Mouse (Mus musculus): ENCODE results near the gene Ntn4. TPM values are rescaled to one million over a fixed set of nuclear protein-coding genes. Genes with fewer than 3 reads are reported as not detected.
A peak's percentile ranks its signal among the peaks of the same experiment; 100 is the strongest.

The Ntn4 gene
- polyA plus RNA-seq, 1 experiment, result 14.6 TPM

GRCm38 (mm10) chr10:93655428-93655827 lies 14.9 kb downstream of the Ntn4 start:
- peak in 1 of 2 experiments; percentile 9 for DNase-seq
- Histone ChIP-seq H3K4me3 (replicated peaks; ENCODE audit: insufficient read depth, low read depth, low read length) (no peak overlapping the region), H3K27ac (ENCODE audit: insufficient read depth, low read length) (no peak overlapping the region), H3K4me1 (ENCODE audit: control insufficient read depth, insufficient read depth, low read length) (peaks cover 17% of the 10 kb centered on the region), H3K27me3 (ENCODE audit: control insufficient read depth, insufficient read depth, low read length) (no peaks in the 10 kb centered on the region)
- no peak for TF ChIP-seq POLR2A (IDR thresholded peaks at IDR 0.05; ENCODE audit: borderline replicate concordance, insufficient read depth, low read length)
- TF ChIP-seq CTCF (IDR thresholded peaks at IDR 0.05; ENCODE audit: borderline replicate concordance, insufficient read depth, low read depth, low read length), result no peak
- 70% methylated on average over 15 of the region's 15 CpGs for WGBS

GRCm38 (mm10) chr10:93659792-93660191 lies 19.3 kb downstream of the Ntn4 start:
- H3K4me1 ChIP-seq (ENCODE audit: control insufficient read depth, insufficient read depth, low read length), result peaks cover 14% of the 10 kb centered on the region
- no peak overlapping the region for H3K27ac ChIP-seq (ENCODE audit: insufficient read depth, low read length)
- no peaks in the 10 kb centered on the region for H3K27me3 ChIP-seq (ENCODE audit: control insufficient read depth, insufficient read depth, low read length)
- 23% methylated on average over 1 of the region's 1 CpGs for whole genome bisulfite sequencing
- H3K4me3 ChIP-seq (replicated peaks; ENCODE audit: insufficient read depth, low read depth, low read length), result no peak overlapping the region
- TF ChIP-seq CTCF (IDR thresholded peaks at IDR 0.05; ENCODE audit: borderline replicate concordance, insufficient read depth, low read depth, low read length) (no peak), POLR2A (IDR thresholded peaks at IDR 0.05; ENCODE audit: borderline replicate concordance, insufficient read depth, low read length) (no peak)
- DNase-seq, result peak; percentile 37 to 81

- 20% methylated on average over 6 of the region's 6 CpGs for WGBS
- TF ChIP-seq POLR2A (IDR thresholded peaks at IDR 0.05; ENCODE audit: borderline replicate concordance, insufficient read depth, low read length) (no peak), CTCF (IDR thresholded peaks at IDR 0.05; ENCODE audit: borderline replicate concordance, insufficient read depth, low read depth, low read length) (no peak)
- Histone ChIP-seq H3K4me3 (replicated peaks; ENCODE audit: insufficient read depth, low read depth, low read length) (no peak overlapping the region), H3K27me3 (ENCODE audit: control insufficient read depth, insufficient read depth, low read length) (no peaks in the 10 kb centered on the region), H3K4me1 (ENCODE audit: control insufficient read depth, insufficient read depth, low read length) (peaks cover 10% of the 10 kb centered on the region), H3K27ac (ENCODE audit: insufficient read depth, low read length) (no peak overlapping the region)
- DNase-seq, result peak; percentile 15 to 68
Measured at GRCm38 (mm10) chr10:93661348-93661991, 21.0 kb downstream of the Ntn4 start.

GRCm38 (mm10) chr10:93662018-93662417 lies 21.5 kb downstream of the Ntn4 start:
- peak in 1 of 2 experiments; percentile 16 for DNase-seq
- no peak overlapping the region for H3K4me3 ChIP-seq (replicated peaks; ENCODE audit: insufficient read depth, low read depth, low read length)
- TF ChIP-seq POLR2A (IDR thresholded peaks at IDR 0.05; ENCODE audit: borderline replicate concordance, insufficient read depth, low read length) (no peak), CTCF (IDR thresholded peaks at IDR 0.05; ENCODE audit: borderline replicate concordance, insufficient read depth, low read depth, low read length) (no peak)
- H3K27me3 ChIP-seq (ENCODE audit: control insufficient read depth, insufficient read depth, low read length), result no peaks in the 10 kb centered on the region
- no peak overlapping the region for H3K27ac ChIP-seq (ENCODE audit: insufficient read depth, low read length)
- peaks cover 8% of the 10 kb centered on the region; the same call in 1 of the 2 replicates for H3K4me1 ChIP-seq (ENCODE audit: control insufficient read depth, insufficient read depth, low read length)
- 14% methylated on average over 5 of the region's 5 CpGs for WGBS

- no peaks in the 10 kb centered on the region for H3K27me3 ChIP-seq (ENCODE audit: control insufficient read depth, insufficient read depth, low read length)
- H3K4me3 ChIP-seq (replicated peaks; ENCODE audit: insufficient read depth, low read depth, low read length), result no peak overlapping the region
- H3K27ac ChIP-seq (ENCODE audit: insufficient read depth, low read length), result no peak overlapping the region
- no peak for TF ChIP-seq POLR2A (IDR thresholded peaks at IDR 0.05; ENCODE audit: borderline replicate concordance, insufficient read depth, low read length)
- no peak for TF ChIP-seq CTCF (IDR thresholded peaks at IDR 0.05; ENCODE audit: borderline replicate concordance, insufficient read depth, low read depth, low read length)
- H3K4me1 ChIP-seq (ENCODE audit: control insufficient read depth, insufficient read depth, low read length), result peaks cover 6% of the 10 kb centered on the region; the same call in 1 of the 2 replicates
- DNase-seq, result no peak
- WGBS, result 91% methylated on average over 2 of the region's 2 CpGs
Measured at GRCm38 (mm10) chr10:93666222-93666621, 25.7 kb downstream of the Ntn4 start.

- TF ChIP-seq CTCF (IDR thresholded peaks at IDR 0.05; ENCODE audit: borderline replicate concordance, insufficient read depth, low read depth, low read length), result no peak
- TF ChIP-seq POLR2A (IDR thresholded peaks at IDR 0.05; ENCODE audit: borderline replicate concordance, insufficient read depth, low read length), result no peak
- H3K27me3 ChIP-seq (ENCODE audit: control insufficient read depth, insufficient read depth, low read length), result no peaks in the 10 kb centered on the region
- H3K4me3 ChIP-seq (replicated peaks; ENCODE audit: insufficient read depth, low read depth, low read length), result no peak overlapping the region
- H3K4me1 ChIP-seq (ENCODE audit: control insufficient read depth, insufficient read depth, low read length), result peaks cover 9% of the 10 kb centered on the region
- no peak for DNase-seq
- H3K27ac ChIP-seq (ENCODE audit: insufficient read depth, low read length), result no peak overlapping the region
- WGBS, result 80% methylated on average over 3 of the region's 3 CpGs
Measured at GRCm38 (mm10) chr10:93666996-93667395, 26.5 kb downstream of the Ntn4 start.

- Histone ChIP-seq H3K27ac (ENCODE audit: insufficient read depth, low read length) (peak overlapping the region; percentile 50; the same call in 1 of the 2 replicates), H3K4me3 (replicated peaks; ENCODE audit: insufficient read depth, low read depth, low read length) (no peak overlapping the region), H3K27me3 (ENCODE audit: control insufficient read depth, insufficient read depth, low read length) (no peaks in the 10 kb centered on the region), H3K4me1 (ENCODE audit: control insufficient read depth, insufficient read depth, low read length) (peaks cover 19% of the 10 kb centered on the region)
- 69% methylated on average over 22 of the region's 22 CpGs for WGBS
- TF ChIP-seq POLR2A (IDR thresholded peaks at IDR 0.05; ENCODE audit: borderline replicate concordance, insufficient read depth, low read length) (no peak), CTCF (IDR thresholded peaks at IDR 0.05; ENCODE audit: borderline replicate concordance, insufficient read depth, low read depth, low read length) (no peak)
- DNase-seq, result no peak
Measured at GRCm38 (mm10) chr10:93672646-93673479, 32.4 kb downstream of the Ntn4 start.

All from cerebellum, adult 2 months (tissue).